Mouse (Mus musculus): ENCODE measurements around the gene Fzd9.
A peak's percentile ranks its signal among the peaks of the same experiment; 100 is the strongest.

The Fzd9 gene

GRCm38 (mm10) chr5:135251079-135251454 is at the start of gene Fzd9:
Gene Fzd9, minus strand, starts transcription at chr5:135251230.
- no peak for DNase-seq (ENCODE audit: extremely low read depth, insufficient read length, low spot score)

DNA sequence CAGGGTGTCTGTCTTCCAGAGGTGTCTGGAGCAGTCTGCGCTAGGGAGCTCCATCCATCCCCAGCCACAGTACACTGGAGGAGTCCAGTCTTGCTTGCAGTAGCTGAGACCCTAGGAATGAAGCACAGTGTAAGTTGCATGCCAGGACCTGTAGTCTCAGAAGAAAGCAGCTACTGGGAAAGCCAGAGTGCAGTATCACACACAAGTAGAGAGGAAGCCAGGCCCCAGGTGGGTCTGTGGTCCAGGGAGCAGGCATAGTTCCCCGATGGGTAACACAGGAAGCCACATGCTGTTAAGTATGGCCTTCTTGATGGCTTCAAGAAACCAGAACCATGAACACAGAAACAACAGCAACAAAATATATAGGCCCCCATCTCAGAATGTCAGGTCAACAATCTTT is 41.0 kb upstream of the Fzd9 start:
- DNase-seq (ENCODE audit: extremely low read depth, insufficient read length, low spot score), result no peak

GRCm38 (mm10) chr5:135291193-135291592 is 40.2 kb upstream of the Fzd9 start:
- no peak for DNase-seq (ENCODE audit: extremely low read depth, insufficient read length, low spot score)

DNA sequence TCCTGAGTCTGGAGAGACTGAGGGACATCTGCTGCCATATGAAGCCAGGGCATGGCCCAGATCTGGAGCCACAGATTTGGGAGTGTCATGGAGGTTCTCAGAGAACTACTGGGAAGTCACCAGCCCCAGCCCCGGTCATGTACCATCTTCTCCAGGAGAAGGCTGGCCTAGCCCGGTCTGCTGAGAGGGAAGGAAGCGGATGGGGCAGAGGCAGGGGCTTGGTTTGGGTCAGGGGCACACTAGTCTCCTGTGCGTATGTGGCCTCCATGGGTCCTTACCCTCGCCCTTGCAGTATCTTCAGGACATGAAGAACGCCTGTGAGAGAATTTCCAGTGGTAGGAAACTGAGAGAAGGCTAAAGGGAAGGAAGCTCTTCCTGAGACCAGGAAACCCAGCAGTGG is 39.7 kb upstream of the Fzd9 start:
- no peak for DNase-seq (ENCODE audit: extremely low read depth, insufficient read length, low spot score)

GRCm38 (mm10) chr5:135286926-135287325 is 35.9 kb upstream of the Fzd9 start:
- no peak for DNase-seq (ENCODE audit: extremely low read depth, insufficient read length, low spot score)

DNA sequence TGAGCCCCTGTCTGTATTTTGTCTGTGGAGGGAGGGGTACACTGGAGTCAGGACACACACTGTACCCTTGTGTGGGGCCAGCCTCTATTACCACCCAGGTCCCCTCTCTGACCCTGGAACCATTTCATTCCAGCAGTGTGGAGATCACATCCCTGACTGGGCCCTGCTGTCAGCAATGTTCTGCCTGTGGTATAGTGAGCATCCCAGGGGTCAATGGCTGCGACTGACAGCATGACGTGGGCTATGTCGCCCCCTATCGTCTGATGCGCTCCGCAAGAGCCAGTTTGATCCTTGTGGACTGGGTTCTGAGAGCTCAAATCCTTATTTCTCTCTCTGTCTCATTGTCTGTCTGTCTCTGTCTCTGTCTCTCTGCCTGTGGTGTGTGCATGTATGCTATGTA is 35.2 kb upstream of the Fzd9 start:
- peak; percentile 33 for DNase-seq (ENCODE audit: extremely low read depth, insufficient read length, low spot score)

- DNase-seq (ENCODE audit: extremely low read depth, insufficient read length, low spot score), result no peak
Measured at GRCm38 (mm10) chr5:135285211-135285610, 34.2 kb upstream of the Fzd9 start.

- no peak for DNase-seq (ENCODE audit: extremely low read depth, insufficient read length, low spot score)
Measured at GRCm38 (mm10) chr5:135280226-135280625, 29.2 kb upstream of the Fzd9 start.

GRCm38 (mm10) chr5:135276597-135276996 is 25.6 kb upstream of the Fzd9 start:
- DNase-seq (ENCODE audit: extremely low read depth, insufficient read length, low spot score), result no peak

- DNase-seq (ENCODE audit: extremely low read depth, insufficient read length, low spot score), result no peak
Measured at GRCm38 (mm10) chr5:135274663-135275396, 23.8 kb upstream of the Fzd9 start.

- peak; percentile 57 for DNase-seq (ENCODE audit: extremely low read depth, insufficient read length, low spot score)
Measured at GRCm38 (mm10) chr5:135271563-135272165, 20.6 kb upstream of the Fzd9 start.

DNA sequence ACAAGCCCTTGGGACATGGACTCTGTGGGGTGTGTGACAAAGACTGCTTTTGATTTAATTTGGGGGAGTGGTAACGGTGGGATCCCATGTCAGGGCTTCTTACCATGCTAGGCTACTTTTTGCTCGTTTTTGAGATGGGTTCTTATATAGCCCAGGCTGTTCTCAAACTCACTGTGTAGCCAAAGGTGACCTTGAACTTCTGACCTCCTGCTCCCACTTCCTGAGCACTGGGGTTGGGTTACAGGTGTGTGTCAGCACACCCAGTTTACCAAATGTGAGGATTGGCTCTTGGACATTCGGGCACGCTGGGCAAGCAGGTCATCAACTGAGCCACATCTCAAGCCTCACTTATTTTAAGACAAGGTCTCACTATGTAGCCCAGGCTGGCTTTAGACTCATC is 19.3 kb upstream of the Fzd9 start:
- no peak for DNase-seq (ENCODE audit: extremely low read depth, insufficient read length, low spot score)

- DNase-seq (ENCODE audit: extremely low read depth, insufficient read length, low spot score), result no peak
Measured at GRCm38 (mm10) chr5:135269451-135269850, 18.4 kb upstream of the Fzd9 start.

- DNase-seq (ENCODE audit: extremely low read depth, insufficient read length, low spot score), result no peak
Measured at GRCm38 (mm10) chr5:135264548-135264947, 13.5 kb upstream of the Fzd9 start.

DNA sequence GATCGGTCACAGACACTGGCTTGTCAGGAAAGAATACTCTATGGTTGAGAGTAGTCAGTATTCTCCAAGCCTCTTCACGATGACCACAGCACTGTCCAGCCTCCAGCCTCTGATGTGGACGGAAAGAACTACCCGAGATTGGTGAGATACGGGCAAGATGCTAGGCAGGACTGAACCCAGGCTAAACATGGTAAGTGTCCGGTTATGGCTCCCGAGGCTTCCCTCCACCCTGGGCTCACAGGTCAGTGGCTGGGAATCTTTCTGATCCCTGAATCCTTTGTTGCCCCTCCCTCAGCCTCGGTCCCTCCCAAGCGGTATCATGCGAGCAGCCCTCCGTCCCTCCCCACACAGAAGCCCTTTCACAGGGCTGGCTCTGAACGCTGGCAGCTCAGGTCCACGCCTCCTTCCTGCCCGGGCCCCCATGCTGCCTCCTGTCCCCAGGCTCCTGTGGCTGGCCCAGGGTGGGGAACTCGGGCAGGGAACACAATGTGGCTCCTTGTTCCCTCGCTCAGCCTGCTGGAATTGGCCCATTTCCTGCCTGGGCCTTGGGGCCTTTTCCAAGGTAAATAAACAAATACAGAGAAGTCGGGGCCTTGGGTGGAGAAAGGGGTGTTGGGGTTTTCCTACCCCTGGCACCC is 13.0 kb upstream of the Fzd9 start:
- DNase-seq (ENCODE audit: extremely low read depth, insufficient read length, low spot score), result peak; percentile 82

DNA sequence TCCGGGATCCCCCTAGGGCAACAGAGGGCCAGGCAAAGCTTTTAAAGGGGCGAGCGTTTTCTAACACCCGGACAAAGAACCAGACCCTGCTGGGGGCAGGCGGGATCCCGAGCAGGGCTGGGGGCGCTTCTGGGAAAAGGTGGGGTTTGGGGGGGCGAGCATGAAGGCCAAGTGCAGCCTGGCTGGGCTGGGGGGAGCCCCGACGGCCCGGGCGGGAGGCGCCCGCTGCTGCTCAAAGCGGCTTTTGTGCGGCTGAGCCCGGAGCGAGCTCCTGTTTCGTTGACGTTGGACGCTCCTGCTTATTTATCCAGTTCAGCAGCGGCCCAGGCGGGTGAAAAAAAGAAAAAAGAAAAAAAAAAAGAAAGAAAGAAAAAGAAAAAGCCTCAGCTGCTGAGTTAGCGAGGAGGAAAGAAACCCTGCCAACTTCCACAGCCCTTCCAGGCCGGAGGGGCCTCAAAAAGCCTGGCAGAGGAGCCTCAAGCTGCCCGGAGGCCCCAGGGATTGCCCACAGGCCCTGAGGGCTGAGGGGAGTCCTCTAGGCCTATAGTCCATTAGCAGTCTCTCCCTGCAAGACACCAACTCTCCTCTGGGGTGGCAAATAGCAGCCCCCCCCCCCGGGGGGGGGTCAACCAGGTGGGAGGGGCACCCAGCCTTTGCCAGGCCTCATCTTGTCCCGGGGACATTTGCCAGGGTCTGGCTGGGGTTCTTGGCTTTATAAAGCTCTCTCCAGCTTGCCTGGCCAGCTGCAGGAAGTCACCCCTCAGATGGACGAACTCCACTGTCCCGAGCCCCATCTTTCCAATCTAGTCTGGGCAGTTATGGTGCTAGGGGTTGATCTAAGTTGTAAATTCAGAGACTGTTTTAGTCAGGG is 7.5 kb upstream of the Fzd9 start:
- no peak for DNase-seq (ENCODE audit: extremely low read depth, insufficient read length, low spot score)

GRCm38 (mm10) chr5:135257559-135257958 is 6.5 kb upstream of the Fzd9 start:
- DNase-seq (ENCODE audit: extremely low read depth, insufficient read length, low spot score), result no peak

DNA sequence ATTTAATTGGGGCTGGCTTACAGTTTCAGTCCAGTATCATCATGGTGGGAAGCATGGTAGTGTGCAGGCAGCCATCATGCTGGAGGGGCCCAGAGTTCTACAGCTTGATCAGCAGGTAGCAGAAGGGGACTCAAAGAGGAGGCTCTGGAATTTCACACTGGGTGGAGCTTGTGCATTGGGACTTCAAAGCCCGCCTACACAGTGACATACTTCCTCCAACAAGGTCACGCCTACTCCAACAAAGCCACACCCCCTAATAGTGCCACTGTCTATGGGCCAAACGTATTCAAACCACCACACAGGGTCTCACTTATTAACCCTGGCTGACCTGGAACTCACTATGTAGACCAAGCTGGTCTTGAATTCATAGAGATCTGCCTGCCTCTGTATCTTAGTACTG is 5.1 kb upstream of the Fzd9 start:
- no peak for DNase-seq (ENCODE audit: extremely low read depth, insufficient read length, low spot score)

DNA sequence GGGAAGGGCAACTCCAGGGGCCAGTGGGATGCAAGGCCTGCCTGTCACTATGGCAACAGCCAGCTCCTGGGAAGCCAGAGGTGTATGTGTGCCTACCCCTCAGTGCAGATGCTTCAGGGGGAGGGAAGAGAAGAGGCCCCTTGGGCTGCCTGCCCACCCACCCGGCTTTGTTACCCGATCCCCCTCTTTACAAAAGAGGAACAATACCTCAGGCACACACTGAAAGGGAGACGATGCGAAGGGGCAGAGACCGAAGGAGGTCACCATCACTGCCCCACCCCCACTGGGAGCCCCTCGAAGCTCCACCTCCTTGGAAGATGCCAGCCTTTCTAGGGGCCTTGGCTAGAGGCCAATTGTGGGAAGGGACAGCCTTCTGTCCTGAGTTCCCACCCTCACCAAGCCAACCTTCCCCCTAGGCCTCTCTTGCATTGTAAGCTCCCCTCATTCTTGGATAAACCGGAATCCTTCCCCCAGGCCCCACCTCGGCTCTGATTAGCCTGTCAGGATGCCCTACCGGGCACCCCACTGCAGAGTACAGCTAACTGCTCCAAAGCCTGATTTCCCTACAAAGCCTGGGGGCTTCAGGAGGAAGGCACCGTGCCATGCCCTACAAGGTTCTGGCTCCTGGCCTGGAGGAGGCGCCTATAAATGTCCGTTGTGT is 2.8 kb upstream of the Fzd9 start:
- DNase-seq (ENCODE audit: extremely low read depth, insufficient read length, low spot score), result no peak

- DNase-seq (ENCODE audit: extremely low read depth, insufficient read length, low spot score), result no peak
Measured at GRCm38 (mm10) chr5:135250186-135251078, 598 bp downstream of the Fzd9 start.
